Mouse (Mus musculus) erythroblast, embryonic 14.5 days (primary cell): ENCODE measurements around the gene Jmjd1c.

Experiments used
- GATA1 ChIP-seq: IDR thresholded peaks from 2 replicates; pipeline ENCODE4 v1.6.1; 2012; ENCODE audit warnings: low read length, inconsistent platforms, mixed read lengths
- TAL1 ChIP-seq: IDR thresholded peaks from 3 replicates; pipeline ENCODE4 v1.6.1; 2012; ENCODE audit warnings: low read length, inconsistent platforms, mixed read lengths

DNA sequence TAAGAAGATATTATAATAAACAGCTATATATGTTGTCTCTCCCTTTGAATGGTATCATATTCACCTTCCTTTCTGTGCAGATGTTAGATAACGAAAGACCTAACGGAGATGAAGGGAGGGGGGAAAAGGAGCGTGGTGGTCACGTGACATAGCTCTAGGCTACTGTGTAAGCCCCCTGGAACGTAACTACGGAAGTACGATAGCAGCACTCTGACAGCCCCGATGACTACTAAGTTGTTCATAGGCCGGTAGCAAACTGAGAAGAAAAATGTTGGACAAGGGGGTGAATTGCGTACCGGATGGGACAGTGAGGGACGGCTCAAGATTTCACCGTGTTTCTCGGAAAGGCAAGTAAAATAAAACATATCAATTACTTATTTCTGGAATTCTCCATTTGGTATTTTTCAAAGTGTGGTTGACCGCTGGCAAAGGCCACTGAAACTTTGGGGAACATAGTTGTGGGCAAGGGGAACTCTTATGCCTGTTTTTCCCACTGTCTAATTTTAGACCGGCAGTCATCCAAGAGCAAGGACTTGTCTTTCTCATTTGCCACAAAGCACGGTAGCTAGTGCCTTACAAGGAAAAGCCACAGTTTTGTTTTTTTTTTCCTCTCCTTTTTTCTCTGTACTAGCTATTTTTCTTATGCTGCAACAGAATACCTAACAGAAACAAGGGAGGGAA is 201.4 kb downstream of the Jmjd1c start:
- TF ChIP-seq GATA1 (no peak), TAL1 (no peak)
